Mouse (Mus musculus): ENCODE results near the gene Socs1.

Socs1 gene

GRCm38 (mm10) chr16:10786782-10787547, 1.6 kb upstream of the Socs1 start:
- DNase-seq (ENCODE audit: low spot score in 2 of 2), result no peak

GRCm38 (mm10) chr16:10786288-10786687, 952 bp upstream of the Socs1 start:
- DNase-seq (ENCODE audit: low spot score in 2 of 2), result peak; percentile 68 to 84

- peak; percentile 76 to 80 for DNase-seq (ENCODE audit: low spot score in 2 of 2)
Measured at GRCm38 (mm10) chr16:10784793-10785370, 454 bp downstream of the Socs1 start.

- DNase-seq (ENCODE audit: low spot score in 2 of 2), result peak in 1 of 2 experiments; percentile 27
Measured at GRCm38 (mm10) chr16:10783883-10784792, 1.2 kb downstream of the Socs1 start.

GRCm38 (mm10) chr16:10783451-10783850, 1.9 kb downstream of the Socs1 start:
- DNase-seq (ENCODE audit: low spot score in 2 of 2), result no peak

GRCm38 (mm10) chr16:10783152-10783434, 2.2 kb downstream of the Socs1 start:
- no peak for DNase-seq (ENCODE audit: low spot score in 2 of 2)

- DNase-seq (ENCODE audit: low spot score in 2 of 2), result no peak
Measured at GRCm38 (mm10) chr16:10782377-10783151, 2.8 kb downstream of the Socs1 start.

GRCm38 (mm10) chr16:10781862-10782371, 3.4 kb downstream of the Socs1 start:
- no peak for DNase-seq (ENCODE audit: low spot score in 2 of 2)

GRCm38 (mm10) chr16:10780631-10781120, 4.7 kb downstream of the Socs1 start:
- DNase-seq (ENCODE audit: low spot score in 2 of 2), result no peak

- DNase-seq (ENCODE audit: low spot score in 2 of 2), result no peak
Measured at GRCm38 (mm10) chr16:10777579-10778160, 7.7 kb downstream of the Socs1 start.

- no peak for DNase-seq (ENCODE audit: low spot score in 2 of 2)
Measured at GRCm38 (mm10) chr16:10776322-10776721, 9.0 kb downstream of the Socs1 start.

GRCm38 (mm10) chr16:10774726-10775125, 10.6 kb downstream of the Socs1 start:
- no peak for DNase-seq (ENCODE audit: low spot score in 2 of 2)

GRCm38 (mm10) chr16:10773543-10773942, 11.8 kb downstream of the Socs1 start:
- DNase-seq (ENCODE audit: low spot score in 2 of 2), result no peak

- no peak for DNase-seq (ENCODE audit: low spot score in 2 of 2)
Measured at GRCm38 (mm10) chr16:10771769-10772510, 13.4 kb downstream of the Socs1 start.

- no peak for DNase-seq (ENCODE audit: low spot score in 2 of 2)
Measured at GRCm38 (mm10) chr16:10770531-10771325, 14.6 kb downstream of the Socs1 start.

GRCm38 (mm10) chr16:10769661-10770060, 15.7 kb downstream of the Socs1 start:
- peak; percentile 25 to 39 for DNase-seq (ENCODE audit: low spot score in 2 of 2)

- no peak for DNase-seq (ENCODE audit: low spot score in 2 of 2)
Measured at GRCm38 (mm10) chr16:10768821-10769220, 16.5 kb downstream of the Socs1 start.

GRCm38 (mm10) chr16:10767158-10767557, 18.2 kb downstream of the Socs1 start:
- DNase-seq (ENCODE audit: low spot score in 2 of 2), result peak; percentile 46 to 69

GRCm38 (mm10) chr16:10764323-10764722, 21.0 kb downstream of the Socs1 start:
- DNase-seq (ENCODE audit: low spot score in 2 of 2), result no peak
